Mouse (Mus musculus): ENCODE measurements around the gene Cdiptos. TPM values are rescaled to one million over a fixed set of nuclear protein-coding genes. Genes with fewer than 3 reads are reported as not detected.

Gene Cdiptos
- total RNA-seq, 2 experiments from 2014 or later = 0.59 to 0.78 TPM

GRCm38 (mm10) chr7:126946530-126946929, 29.4 kb downstream of the Cdiptos start:
- peak; percentile 29 for DNase-seq
- intact Hi-C loops (cut with DNase I; ENCODE audit: low total_unique reads) = no loop called here

DNA sequence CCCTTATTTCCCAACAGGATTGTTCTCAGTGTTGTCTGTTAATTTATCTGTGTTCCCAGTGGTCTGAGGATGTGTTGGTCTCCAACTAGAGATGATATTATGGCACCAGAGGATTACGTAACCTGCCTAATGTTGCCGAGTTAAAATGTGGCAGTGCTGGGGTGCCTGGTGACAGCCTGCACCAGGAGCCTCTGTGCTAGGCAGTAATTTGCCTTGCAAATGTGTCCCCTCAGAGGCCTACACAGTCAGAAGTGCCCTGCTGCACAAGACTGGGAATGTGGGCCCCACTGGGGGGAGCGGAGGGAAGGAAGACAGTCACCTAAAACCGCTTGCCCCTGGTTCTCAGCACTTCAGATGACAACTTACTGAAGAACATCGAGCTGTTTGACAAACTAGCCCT, 34.1 kb downstream of the Cdiptos start:
- DNase-seq = no peak
- intact Hi-C loops (cut with DNase I; ENCODE audit: low total_unique reads) = no loop called here

- no peak for DNase-seq
- intact Hi-C loops (cut with DNase I; ENCODE audit: low total_unique reads) = no loop called here
Observed at GRCm38 (mm10) chr7:126941171-126941570, 34.7 kb downstream of the Cdiptos start.

DNA sequence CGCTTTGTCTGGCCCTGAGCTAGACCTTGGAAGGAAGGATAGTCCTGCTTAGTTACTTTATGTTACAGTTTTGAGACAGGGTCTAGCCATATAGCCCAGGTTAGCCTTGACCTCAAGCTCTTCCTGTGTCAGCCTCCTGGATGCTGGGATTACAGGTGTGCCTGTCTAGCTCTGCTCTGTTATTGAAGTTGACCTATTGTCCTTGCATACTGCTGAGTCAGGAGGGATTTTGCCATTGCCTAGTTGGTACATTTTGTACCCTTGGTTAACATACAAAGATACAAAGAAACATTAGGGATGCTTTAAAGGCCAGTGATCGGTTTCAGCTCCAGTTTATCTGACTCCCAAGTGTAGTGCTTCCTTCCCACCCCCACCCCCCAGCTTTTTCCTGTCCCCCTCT, 43.2 kb downstream of the Cdiptos start:
- no peak for DNase-seq
- intact Hi-C loops (cut with DNase I; ENCODE audit: low total_unique reads) = no loop called here

- intact Hi-C loops (cut with DNase I; ENCODE audit: low total_unique reads) = no loop called here
- no peak for DNase-seq
Observed at GRCm38 (mm10) chr7:126929046-126929445, 46.9 kb downstream of the Cdiptos start.

DNA sequence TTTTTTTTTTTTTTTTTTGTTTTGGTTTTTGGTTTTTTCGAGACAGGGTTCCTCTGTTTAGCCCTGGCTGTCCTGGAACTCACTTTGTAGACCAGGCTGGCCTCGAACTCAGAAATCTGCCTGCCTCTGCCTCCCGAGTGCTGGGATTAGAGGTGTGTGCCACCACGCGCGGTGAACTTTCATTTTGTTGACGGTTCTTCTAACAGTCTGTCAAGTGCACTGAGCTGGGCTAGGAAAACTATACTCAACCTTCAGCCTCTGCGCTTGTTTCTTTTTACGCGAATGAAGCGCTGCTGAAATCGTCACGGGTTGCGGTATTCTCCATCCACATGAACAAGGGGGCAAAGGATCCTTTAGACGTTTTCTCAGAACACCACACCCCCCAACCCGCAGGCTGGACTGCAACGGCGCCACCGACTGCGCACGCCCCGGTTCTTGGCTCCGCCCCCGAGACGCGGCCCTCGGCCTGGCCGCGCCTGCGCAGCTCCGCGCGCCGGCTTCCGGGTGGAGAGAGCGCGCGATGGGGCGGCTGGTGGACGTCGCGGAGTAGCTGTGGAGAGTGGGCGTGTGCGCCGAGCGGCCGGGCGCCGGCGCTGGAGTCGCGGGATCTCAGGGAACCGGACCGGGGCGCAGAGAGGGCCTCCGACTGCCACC, 47.4 kb downstream of the Cdiptos start, which contains the start of gene Kctd13:
Gene Kctd13, plus strand, starts transcription at position 496 of the 654 bp plus-strand sequence.
- intact Hi-C loops (cut with DNase I; ENCODE audit: low total_unique reads) = no loop called here
- peak; percentile 94 for DNase-seq

DNA sequence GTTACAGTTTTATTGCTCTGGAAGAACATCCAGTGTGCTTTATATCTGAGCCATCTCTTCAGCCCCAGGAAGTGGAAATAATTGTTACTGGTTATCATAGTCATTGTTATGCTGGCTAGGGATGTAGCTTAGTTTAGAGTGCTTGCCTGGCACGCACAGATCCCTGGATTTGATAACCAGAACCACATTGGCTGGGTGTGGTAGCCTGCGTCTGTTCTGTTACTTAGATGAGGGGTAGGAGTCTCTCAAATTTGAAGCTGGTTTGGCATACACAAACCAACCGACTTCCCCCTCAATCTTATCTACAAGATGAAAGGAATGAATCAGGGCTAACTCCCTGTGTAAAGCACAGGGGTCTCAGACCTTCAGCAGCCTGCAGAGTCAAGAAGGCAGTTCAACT, 49.6 kb downstream of the Cdiptos start:
- intact Hi-C loops (cut with DNase I; ENCODE audit: low total_unique reads) = no loop called here
- DNase-seq = no peak

DNA sequence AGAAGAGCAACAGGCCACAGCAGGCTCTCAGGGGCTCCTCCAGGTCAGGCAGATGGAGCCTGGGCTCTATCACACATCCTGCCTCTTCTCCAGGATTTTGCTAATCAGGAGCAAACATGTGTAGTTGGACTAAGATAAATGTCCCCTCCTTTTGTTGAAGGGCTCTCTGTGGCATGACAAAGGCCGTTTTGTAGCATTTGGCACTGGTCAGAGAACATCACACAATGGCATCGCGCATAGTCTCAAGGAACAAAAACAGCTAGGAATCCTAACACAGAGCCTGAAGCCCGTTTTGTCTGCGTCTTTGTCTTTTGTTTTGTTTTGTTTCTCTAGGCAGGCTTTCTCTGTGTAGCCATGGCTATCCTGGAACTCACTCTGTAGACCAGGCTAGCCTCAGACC, 51.9 kb downstream of the Cdiptos start:
- intact Hi-C loops (cut with DNase I; ENCODE audit: low total_unique reads) = no loop called here
- DNase-seq = no peak

DNA sequence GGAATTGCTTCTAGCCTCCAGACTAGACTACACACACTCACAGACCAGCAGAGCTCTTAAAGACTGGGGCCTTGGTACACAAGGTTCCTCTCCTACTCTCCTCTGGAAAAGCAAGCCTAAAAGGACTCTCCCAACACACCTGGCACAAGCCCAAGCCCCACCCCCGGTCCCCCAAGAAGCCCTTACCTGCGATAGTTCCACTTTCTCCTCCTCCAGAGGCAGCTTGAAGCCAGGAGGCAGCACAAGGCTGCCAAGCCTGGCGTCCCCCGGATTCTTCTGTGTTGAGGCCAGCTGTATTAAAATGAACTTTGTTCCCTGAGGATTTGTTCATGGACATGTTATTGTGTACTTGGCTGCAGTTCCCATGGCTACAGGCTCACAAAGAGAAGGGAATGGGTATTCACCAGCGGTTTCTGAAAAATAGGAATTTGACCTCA, 53.3 kb downstream of the Cdiptos start, which contains the start of gene Tmem219:
Gene Tmem219, minus strand, starts transcription at position 294 of the 437 bp plus-strand sequence.
- intact Hi-C loops (cut with DNase I; ENCODE audit: low total_unique reads) = no loop called here
- DNase-seq = peak; percentile 59

Other genes starting within 250 kb of the Cdiptos start
- 10 to 100 TPM; 35.0 to 40.0 TPM for gene Mapk3, start 216.5 kb downstream of the Cdiptos start, total RNA-seq (2021)
- 1 to 10 TPM in 1 of 2 experiments, under 1 TPM in 1; 0.92 to 1.8 TPM for gene Gdpd3, start 209.8 kb downstream of the Cdiptos start, total RNA-seq (2021)
- gene Ypel3, start 199.1 kb downstream of the Cdiptos start, total RNA-seq (2021) = 10 to 100 TPM; 52.4 to 64.9 TPM
- gene Tbx6, start 194.6 kb downstream of the Cdiptos start, total RNA-seq (2021) = under 1 TPM; 0.31 to 0.55 TPM
- 10 to 100 TPM; 28.0 to 33.6 TPM for gene Ppp4c, start 183.6 kb downstream of the Cdiptos start, total RNA-seq (2021)
- gene Fam57b, start 178.4 kb downstream of the Cdiptos start, total RNA-seq (2021) = 10 to 100 TPM; 12.5 to 14.2 TPM
- gene 4930451I11Rik, start 144.5 kb downstream of the Cdiptos start, total RNA-seq (2021) = not detected
- not detected for gene Doc2a, start 128.7 kb downstream of the Cdiptos start, total RNA-seq (2021)
- gene Hirip3, start 114.1 kb downstream of the Cdiptos start, total RNA-seq (2021) = 1 to 10 TPM; 6.1 to 8.5 TPM
- 10 to 100 TPM; 13.7 to 14.1 TPM for gene Ino80e, start 113.7 kb downstream of the Cdiptos start, total RNA-seq (2021)
- gene Taok2, start 91.4 kb downstream of the Cdiptos start, total RNA-seq (2021) = 10 to 100 TPM; 33.1 to 33.5 TPM
- 10 to 100 TPM; 11.9 to 13.1 TPM for gene Tmem219, start 53.2 kb downstream of the Cdiptos start, total RNA-seq (2021)
- 1 to 10 TPM; 2.5 to 3.2 TPM for gene Kctd13, start 47.2 kb downstream of the Cdiptos start, total RNA-seq (2021)
- not detected for gene Asphd1, start 26.5 kb downstream of the Cdiptos start, total RNA-seq (2021)
- 1 to 10 TPM; 7.3 to 7.5 TPM for gene Sez6l2, start 25.5 kb downstream of the Cdiptos start, total RNA-seq (2021)
- gene Cdipt, start 184 bp downstream of the Cdiptos start, total RNA-seq (2021) = 10 to 100 TPM; 34.9 to 38.5 TPM
- gene Mvp, start 38.5 kb upstream of the Cdiptos start, total RNA-seq (2021) = 10 to 100 TPM; 19.5 to 27.1 TPM
- gene Pagr1b, start 40.4 kb upstream of the Cdiptos start, total RNA-seq (2021) = under 1 TPM in 1 of 2 experiments, not detected in 1; 0.97 TPM
- gene Pagr1a, start 41.3 kb upstream of the Cdiptos start, total RNA-seq (2021) = 10 to 100 TPM in 1 of 2 experiments, 1 to 10 TPM in 1; 8.6 to 15.3 TPM
- gene Gm42742, start 45.0 kb upstream of the Cdiptos start, total RNA-seq (2021) = 10 to 100 TPM; 11.1 to 11.6 TPM
- 1 to 10 TPM; 1.6 TPM for gene Prrt2, start 45.1 kb upstream of the Cdiptos start, total RNA-seq (2021)
- 10 to 100 TPM; 53.6 to 58.2 TPM for gene Maz, start 50.9 kb upstream of the Cdiptos start, total RNA-seq (2021)
- gene Kif22, start 66.4 kb upstream of the Cdiptos start, total RNA-seq (2021) = 1 to 10 TPM; 5.1 to 6.0 TPM
- not detected for gene Zg16, start 111.2 kb upstream of the Cdiptos start, total RNA-seq (2021)
- gene AI467606, start 115.3 kb upstream of the Cdiptos start, total RNA-seq (2021) = under 1 TPM; 0.95 to 0.96 TPM
- gene Qprt, start 146.1 kb upstream of the Cdiptos start, total RNA-seq (2021) = 1 to 10 TPM in 1 of 2 experiments, under 1 TPM in 1; 0.97 to 1.4 TPM
- under 1 TPM; 0.24 to 0.27 TPM for gene Spn, start 161.7 kb upstream of the Cdiptos start, total RNA-seq (2021)
- 10 to 100 TPM; 30.0 to 32.0 TPM for gene Cd2bp2, start 220.0 kb upstream of the Cdiptos start, total RNA-seq (2021)
- 10 to 100 TPM; 32.1 to 32.9 TPM for gene Tbc1d10b, start 232.4 kb upstream of the Cdiptos start, total RNA-seq (2021)
- over 10,000 TPM; 57,620 to 58,231 TPM for gene Mylpf, start 232.8 kb upstream of the Cdiptos start, total RNA-seq (2021)